Mouse (Mus musculus) adrenal gland, adult 2 months (tissue): Measurements from ENCODE around the gene Map3k11. TPM values are rescaled to one million over a fixed set of nuclear protein-coding genes. Genes with fewer than 3 reads are reported as not detected.
A peak's percentile ranks its signal among the peaks of the same experiment; 100 is the strongest.

ENCODE experiments used
- DNase-seq: peaks from one replicate; pipeline ENCODE4 v3.0.0; 2021
- polyA plus RNA-seq: library from polyadenylated mRNA; depleted of rRNA; stranded (reverse); fragments of >200 nt; gene quantifications from 2 replicates; pipeline ENCODE4 v1.2.3, GENCODE M21; 2012
- total RNA-seq, 2 experiments: library from RNA; stranded (reverse); gene quantifications; 2 replicates each; pipeline ENCODE4 v1.2.3; 2021

Map3k11 gene
- total and polyA plus RNA-seq, 3 experiments: 42.6 to 102 (median 44.2) TPM

DNA sequence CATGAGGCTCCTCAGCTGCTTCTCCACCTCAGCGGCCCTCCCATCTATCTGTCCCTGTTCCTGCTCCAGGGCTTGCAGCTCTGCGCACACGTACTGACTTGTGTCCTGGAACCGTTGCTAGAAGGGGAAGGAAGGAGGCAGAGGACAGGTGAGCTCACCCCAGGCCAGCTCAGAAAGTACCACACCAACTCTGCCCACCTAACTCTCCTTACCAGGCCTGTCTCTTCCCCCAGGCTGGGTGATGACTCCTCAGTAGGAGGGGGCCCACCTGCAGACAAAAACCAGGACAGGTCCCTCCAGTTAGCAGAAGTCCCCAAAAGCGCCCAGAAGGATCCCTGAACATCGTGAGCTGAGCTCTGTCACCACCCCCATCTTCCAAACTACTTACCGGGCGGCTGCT lies 22.0 kb downstream of the Map3k11 start:
- no peak for DNase-seq

GRCm38 (mm10) chr19:5711218-5711617 lies 22.7 kb downstream of the Map3k11 start:
- DNase-seq: peak; percentile 72

DNA sequence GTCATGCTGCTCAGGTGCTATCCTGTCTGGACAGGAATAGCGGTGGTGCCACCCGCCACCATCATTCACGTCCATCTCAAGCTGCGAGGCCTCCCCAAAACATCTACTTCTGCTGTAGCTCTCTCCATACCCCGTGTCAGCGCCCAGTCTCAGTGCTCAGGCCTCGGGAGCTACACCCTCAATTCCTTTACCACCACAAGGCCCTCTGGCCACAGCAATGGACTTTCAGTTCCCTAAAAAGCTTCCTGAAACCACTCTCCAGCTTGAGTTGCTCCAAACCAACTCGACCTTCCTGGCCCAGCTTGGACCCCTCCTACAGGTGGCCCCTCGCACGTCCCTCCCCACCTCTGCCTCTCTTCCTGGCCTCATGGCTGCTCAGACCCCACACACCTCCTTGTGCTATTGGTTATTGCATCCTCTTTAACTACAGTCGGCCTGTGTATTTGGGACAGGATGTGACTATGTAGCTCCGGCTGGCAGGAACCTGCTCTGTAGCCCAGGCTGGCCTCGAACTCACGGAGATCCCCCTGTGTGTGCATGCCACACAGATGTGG lies 23.4 kb downstream of the Map3k11 start:
- no peak for DNase-seq

DNA sequence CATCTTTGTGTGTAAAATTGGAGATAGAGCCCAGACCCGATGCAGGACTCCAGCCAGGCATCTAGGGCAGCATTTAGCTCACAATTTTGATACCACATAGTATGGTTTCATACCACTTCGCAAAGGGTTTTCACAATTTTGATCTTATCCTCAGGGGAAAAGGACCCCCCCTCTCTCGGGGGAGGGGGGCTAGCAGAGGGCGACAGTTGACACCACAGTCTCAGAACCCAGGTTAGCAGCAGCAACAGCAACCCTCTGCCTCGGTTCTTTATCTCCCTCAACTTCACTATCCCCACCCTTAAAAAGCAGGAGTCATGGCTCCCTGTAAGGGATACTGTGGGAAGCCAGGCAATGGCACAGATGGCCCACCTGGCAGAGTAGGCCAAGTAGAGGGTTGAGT lies 24.7 kb downstream of the Map3k11 start:
- DNase-seq: no peak

GRCm38 (mm10) chr19:5713730-5714129 lies 25.2 kb downstream of the Map3k11 start:
- peak; percentile 76 for DNase-seq

GRCm38 (mm10) chr19:5715793-5716688 lies 27.5 kb downstream of the Map3k11 start:
- no peak for DNase-seq

DNA sequence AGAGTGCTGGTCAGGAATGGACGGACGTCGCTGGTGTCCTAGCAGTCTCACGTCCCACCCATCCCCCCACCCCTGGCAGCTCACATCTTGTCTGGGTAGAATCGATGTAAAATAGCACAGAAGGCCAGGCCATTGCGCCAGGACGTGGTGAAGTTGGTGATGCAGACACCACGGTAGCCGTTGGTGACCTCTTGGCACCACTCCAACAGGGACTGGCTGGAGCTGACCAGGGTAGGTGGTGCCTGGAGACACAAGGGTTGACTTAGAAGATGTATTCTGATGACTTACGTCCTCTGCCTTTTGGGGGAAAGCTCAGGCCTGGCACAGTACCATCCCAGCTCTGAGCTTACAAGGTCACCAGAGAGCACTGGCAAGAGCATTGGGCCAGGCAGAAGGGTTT lies 28.4 kb downstream of the Map3k11 start:
- no peak for DNase-seq

DNA sequence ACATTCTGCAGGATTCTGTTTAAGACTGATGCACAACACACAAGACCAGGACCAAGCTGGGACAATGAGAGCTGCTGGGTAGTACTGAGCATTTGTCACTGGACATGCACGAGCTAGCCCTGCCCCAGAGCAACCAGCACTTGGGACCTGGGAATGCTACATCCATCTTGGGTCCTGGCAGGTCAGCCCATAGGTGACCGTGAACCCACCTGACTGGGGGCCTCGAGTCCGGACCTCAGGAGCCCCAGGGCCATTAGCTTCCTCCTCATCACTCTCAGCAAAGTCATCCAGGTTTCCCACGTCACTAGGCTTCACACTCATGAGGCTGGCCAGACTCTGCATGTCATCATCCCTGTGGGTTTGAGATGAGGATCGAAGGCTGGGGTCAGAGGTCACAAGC lies 32.7 kb downstream of the Map3k11 start:
- DNase-seq: no peak

DNA sequence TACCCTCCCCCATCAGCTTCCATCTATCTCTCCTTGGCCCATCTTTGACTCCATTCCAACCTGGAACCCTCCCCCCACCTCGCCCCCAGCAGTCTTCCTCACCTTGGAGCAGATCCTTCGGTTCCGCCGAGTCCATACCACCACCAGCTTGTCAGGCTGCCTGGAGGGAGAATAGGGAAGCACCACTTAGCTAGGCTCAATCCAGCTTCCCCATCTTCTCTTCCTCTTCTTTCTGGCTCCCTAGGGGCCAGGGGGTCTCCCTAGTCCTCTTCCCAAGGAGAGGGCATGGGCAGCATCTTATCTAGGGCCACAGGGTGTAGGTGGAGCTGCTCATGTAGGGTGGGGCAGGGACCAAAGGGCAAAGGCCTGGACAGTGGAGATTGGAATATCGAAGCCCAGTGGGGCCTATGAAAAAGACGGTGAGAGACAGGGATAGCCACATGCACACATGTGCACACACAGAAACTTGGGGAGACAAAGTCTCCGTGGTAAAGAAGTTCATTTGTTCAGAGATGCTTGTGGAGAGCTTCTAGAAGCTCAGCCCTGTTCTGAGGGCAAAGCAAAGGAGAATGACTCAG lies 34.4 kb downstream of the Map3k11 start:
- no peak for DNase-seq

DNA sequence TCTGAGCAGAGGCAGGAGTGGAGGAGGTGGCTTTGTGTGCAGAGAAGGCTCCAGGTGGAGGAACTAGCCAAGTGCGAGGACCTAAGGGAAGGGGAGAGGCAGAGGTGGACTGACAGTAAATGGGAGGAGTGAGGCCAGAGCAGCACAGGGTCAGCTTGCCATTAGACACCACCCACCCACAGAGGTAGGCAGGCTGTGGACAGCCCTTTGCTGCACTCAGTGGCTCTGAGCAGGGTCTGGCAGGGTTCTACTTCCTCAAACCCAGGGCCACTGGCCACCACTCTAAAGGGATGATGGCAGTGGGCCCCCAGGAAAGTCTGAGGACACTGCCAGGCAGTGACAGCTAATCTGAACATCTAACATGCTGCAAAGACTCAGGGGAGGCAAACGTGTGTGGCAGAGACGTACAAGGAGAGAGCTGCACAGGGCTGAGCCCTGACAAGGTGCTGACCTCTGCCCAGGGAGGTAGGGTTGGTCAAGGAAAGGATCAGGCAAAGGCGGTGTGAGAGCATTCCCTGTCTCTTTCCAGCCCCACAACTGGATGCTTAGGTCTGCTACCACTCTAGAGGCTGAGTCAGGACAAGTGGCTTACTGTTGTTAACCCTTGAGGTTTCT lies 35.5 kb downstream of the Map3k11 start:
- no peak for DNase-seq

DNA sequence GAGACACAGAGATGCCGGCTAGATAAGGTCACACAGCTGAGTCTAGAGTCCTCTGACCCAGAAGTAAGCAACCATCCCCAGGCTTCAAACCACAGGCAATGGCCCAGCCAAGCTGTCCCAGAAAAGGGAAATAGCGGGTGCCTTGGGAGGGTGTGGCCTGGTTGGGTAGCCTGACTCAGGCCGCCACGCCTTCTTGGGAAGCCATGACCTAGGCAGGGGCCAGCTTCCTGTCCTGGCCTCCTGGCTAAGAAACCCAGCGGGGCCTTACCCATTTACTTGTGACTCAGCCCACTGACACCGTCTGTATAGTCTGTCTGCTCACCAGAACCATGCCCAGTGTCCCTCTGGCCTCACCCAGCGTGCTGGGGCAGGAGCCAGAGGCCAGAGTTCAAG lies 36.0 kb downstream of the Map3k11 start:
- DNase-seq: peak; percentile 92

- DNase-seq: peak; percentile 59
Observed at GRCm38 (mm10) chr19:5725029-5725707, 36.6 kb downstream of the Map3k11 start.

- peak; percentile 88 for DNase-seq
Observed at GRCm38 (mm10) chr19:5725767-5726515, 37.4 kb downstream of the Map3k11 start, which contains the start of gene Ehbp1l1. Ehbp1l1 (minus strand) TSS chr19:5726317.

- no peak for DNase-seq
Observed at GRCm38 (mm10) chr19:5726961-5727578, 38.5 kb downstream of the Map3k11 start.

- peak; percentile 90 for DNase-seq
Observed at GRCm38 (mm10) chr19:5727701-5728100, 39.2 kb downstream of the Map3k11 start.

- peak; percentile 70 for DNase-seq
Observed at GRCm38 (mm10) chr19:5728631-5729443, 40.3 kb downstream of the Map3k11 start.

DNA sequence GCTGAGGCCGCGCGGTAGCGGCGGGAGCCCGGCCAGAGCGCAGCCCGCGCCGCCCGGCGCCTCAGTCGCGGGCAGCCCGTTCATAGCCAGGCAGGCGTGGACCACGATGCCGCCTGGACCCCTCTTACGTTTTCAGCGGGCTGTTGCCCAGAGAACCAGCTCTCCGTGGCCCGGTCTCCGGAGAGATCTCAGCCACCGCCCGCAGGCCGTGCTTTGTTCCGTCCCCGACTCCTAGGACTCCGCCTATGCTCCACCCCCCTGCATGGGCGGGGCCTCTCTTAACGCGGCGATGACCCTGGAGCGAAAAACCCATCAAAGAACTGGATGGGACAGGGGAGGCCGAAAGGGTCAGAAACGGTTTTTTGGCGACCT lies 40.9 kb downstream of the Map3k11 start, which contains the start of gene Fam89b:
Gene Fam89b, minus strand, starts transcription at position 210 of the 372 bp plus-strand sequence.
- peak; percentile 94 for DNase-seq

- DNase-seq: no peak
Observed at GRCm38 (mm10) chr19:5730314-5731186, 42.0 kb downstream of the Map3k11 start.
